In genomic region chr1:72832715-72833153, GRCm38 (mm10) we compare ENCODE assay signal across 11 mouse cellular contexts. TPM values are rescaled to one million over a fixed set of nuclear protein-coding genes. Genes with fewer than 3 reads are reported as not detected.
A peak's percentile ranks its signal among the peaks of the same experiment; 100 is the strongest.
DNase-seq lines count a peak whose midpoint lies in the region; ATAC-seq and TF ChIP-seq lines count a peak whose summit lies in the region.
"Had no signal": no experiment of that assay in that cellular context is flagged by ENCODE, and none has a peak within 500 bp of the region (broad histone marks: within the 10 kb centered on the region; RNA-seq: fewer than 3 reads in every experiment).

No protein-coding gene starts in this region.

- H3K4me2 ChIP-seq in forebrain, embryonic 11.5 days (ENCODE audit: low read depth, low read length, severe bottlenecking) = no peak overlapping the region
- no peak overlapping the region for H3K4me2 ChIP-seq in neural tube, embryonic 15.5 days
- H3K4me2 ChIP-seq: liver, embryonic 15.5 days had no signal

- no peak for DNase-seq in forebrain, embryonic 10.5 days (ENCODE audit: extremely low spot score, low spot score)
- DNase-seq in forebrain, embryonic 11.5 days (ENCODE audit: low spot score) = no peak
- peak; percentile 70 for DNase-seq in retina, postnatal 1 day
- DNase-seq in retina, embryonic 14.5 days (ENCODE audit: low spot score) = no peak
- peak; percentile 56 for DNase-seq in kidney, adult 2 months
- no peak for DNase-seq in layer of hippocampus, adult 9-11 months
- no peak for DNase-seq in left cerebral cortex, adult 8-10 months (ENCODE audit: low spot score in 2 of 2)
- DNase-seq: right cerebral cortex, postnatal 25 days had no signal

- peaks cover 44% of the 10 kb centered on the region for H3K4me1 ChIP-seq in forebrain, embryonic 10.5 days
- peaks cover 7% of the 10 kb centered on the region; the same call in 1 of the 2 replicates for H3K4me1 ChIP-seq in forebrain, embryonic 11.5 days (replicated peaks; ENCODE audit: control insufficient read depth, insufficient read depth, low read length)
- no peaks in the 10 kb centered on the region for H3K4me1 ChIP-seq in kidney, adult 2 months (ENCODE audit: control insufficient read depth, insufficient read depth, low read length)
- H3K4me1 ChIP-seq in neural tube, embryonic 15.5 days = peaks cover 20% of the 10 kb centered on the region
- H3K4me1 ChIP-seq: liver, embryonic 15.5 days had no signal

- 82% methylated on average over 3 of the region's 3 CpGs for whole genome bisulfite sequencing in forebrain, embryonic 10.5 days
- 68% methylated on average over 3 of the region's 3 CpGs for WGBS in forebrain, embryonic 11.5 days
- WGBS in kidney, adult 2 months = 18% methylated on average over 3 of the region's 3 CpGs
- 41% methylated on average over 3 of the region's 3 CpGs for WGBS in neural tube, embryonic 15.5 days

- H3K27ac ChIP-seq in forebrain, embryonic 10.5 days = 0 out of 2 replicates have a peak overlapping the region, but pooled peaks have one; percentile 25
- no peak overlapping the region for H3K27ac ChIP-seq in forebrain, embryonic 11.5 days (ENCODE audit: low read depth, low read length)
- no peak overlapping the region for H3K27ac ChIP-seq in kidney, adult 2 months (ENCODE audit: insufficient read depth, low read depth, low read length)
- H3K27ac ChIP-seq in neural tube, embryonic 15.5 days (replicated peaks) = peak overlapping the region; percentile 33; the same call in 1 of the 2 replicates
- H3K27ac ChIP-seq: liver, embryonic 15.5 days had no signal

- H3K4me3 ChIP-seq in forebrain, embryonic 10.5 days = no peak overlapping the region
- H3K4me3 ChIP-seq in forebrain, embryonic 11.5 days (ENCODE audit: low read depth, low read length) = no peak overlapping the region
- H3K4me3 ChIP-seq in kidney, adult 2 months (ENCODE audit: insufficient read depth, low read depth, low read length) = no peak overlapping the region
- H3K4me3 ChIP-seq in neural tube, embryonic 15.5 days (replicated peaks) = no peak overlapping the region
- H3K4me3 ChIP-seq: liver, embryonic 15.5 days had no signal

- no peak for TF ChIP-seq POLR2A in kidney, adult 2 months (IDR thresholded peaks at IDR 0.05; ENCODE audit: low read depth, low read length)

- H3K9me3 ChIP-seq in forebrain, embryonic 10.5 days = peaks cover 3% of the 10 kb centered on the region; the same call in 1 of the 2 replicates
- no peaks in the 10 kb centered on the region for H3K9me3 ChIP-seq in forebrain, embryonic 11.5 days (ENCODE audit: control insufficient read depth, low read length)
- no peaks in the 10 kb centered on the region for H3K9me3 ChIP-seq in neural tube, embryonic 15.5 days (replicated peaks)
- H3K9me3 ChIP-seq: liver, embryonic 15.5 days had no signal

- TF ChIP-seq CTCF in kidney, adult 2 months (conservative IDR thresholded peaks at IDR 0.05; ENCODE audit: insufficient read depth, insufficient read length, low read depth, low read length) = no peak

- no peak for ATAC-seq in forebrain, embryonic 11.5 days (replicated peaks; ENCODE audit: low FRiP score)
- peak; percentile 23; the same call in 1 of the 2 replicates for ATAC-seq in neural tube, embryonic 15.5 days (ENCODE audit: low FRiP score)
- ATAC-seq: inflammation-experienced regulatory T-cells, adult 6 months had no signal

- no peak overlapping the region for H3K9ac ChIP-seq in forebrain, embryonic 11.5 days (ENCODE audit: low read length)
- no peak overlapping the region for H3K9ac ChIP-seq in neural tube, embryonic 15.5 days (replicated peaks)
- H3K9ac ChIP-seq: liver, embryonic 15.5 days had no signal

- H3K27me3 ChIP-seq in forebrain, embryonic 10.5 days (ENCODE audit: poor library complexity, severe bottlenecking) = no peaks in the 10 kb centered on the region
- no peaks in the 10 kb centered on the region for H3K27me3 ChIP-seq in forebrain, embryonic 11.5 days (ENCODE audit: control insufficient read depth, insufficient read depth, low read length)
- H3K27me3 ChIP-seq in kidney, adult 2 months (replicated peaks; ENCODE audit: control insufficient read depth, insufficient read depth, low read length) = no peaks in the 10 kb centered on the region
- H3K27me3 ChIP-seq in neural tube, embryonic 15.5 days (replicated peaks) = no peaks in the 10 kb centered on the region

- peaks cover 100% of the 10 kb centered on the region for H3K36me3 ChIP-seq in forebrain, embryonic 10.5 days (replicated peaks)
- peaks cover 23% of the 10 kb centered on the region for H3K36me3 ChIP-seq in forebrain, embryonic 11.5 days (ENCODE audit: control insufficient read depth, insufficient read depth, low read length)
- no peaks in the 10 kb centered on the region for H3K36me3 ChIP-seq in kidney, adult 2 months (ENCODE audit: control insufficient read depth, insufficient read depth, low read length)
- no peaks in the 10 kb centered on the region for H3K36me3 ChIP-seq in neural tube, embryonic 15.5 days
- H3K36me3 ChIP-seq: liver, embryonic 15.5 days had no signal

RNA-seq across cellular contexts. Expression of gene Igfbp2, which starts 8.4 kb away (rescaled TPM):
- 742 and 777 TPM in 2 replicates for polyA plus RNA-seq in forebrain, embryonic 10.5 days (2016; fragmentation: Nextera tagmentation; extraction: Ambion mirVana)
- polyA plus RNA-seq in forebrain, embryonic 11.5 days (2014; fragmentation: Nextera tagmentation; extraction: Ambion mirVana) = 708 and 809 TPM in 2 replicates
- polyA plus RNA-seq in kidney, adult 2 months (2012; rRNA removed) = 12.6 and 13.5 TPM in 2 replicates
- polyA plus RNA-seq in neural tube, embryonic 15.5 days (2015; fragmentation: Nextera tagmentation; extraction: Ambion mirVana) = 278 and 341 TPM in 2 replicates
- 10 to 100 TPM; 49.5 to 63.9 (median 56.1) TPM for total RNA-seq in left cerebral cortex, adult 8-10 months (2022)
- polyA plus RNA-seq: inflammation-experienced regulatory T-cells, adult 6 months had no signal

RNA-seq across cellular contexts. Expression of gene Igfbp5, which starts 42.0 kb away (rescaled TPM):
- 45.9 and 51.3 TPM in 2 replicates for polyA plus RNA-seq in forebrain, embryonic 10.5 days (2016; fragmentation: Nextera tagmentation; extraction: Ambion mirVana)
- polyA plus RNA-seq in forebrain, embryonic 11.5 days (2014; fragmentation: Nextera tagmentation; extraction: Ambion mirVana) = 35.7 and 37.4 TPM in 2 replicates
- 229 and 273 TPM in 2 replicates for polyA plus RNA-seq in kidney, adult 2 months (2012; rRNA removed)
- polyA plus RNA-seq in neural tube, embryonic 15.5 days (2015; fragmentation: Nextera tagmentation; extraction: Ambion mirVana) = 90.8 and 102 TPM in 2 replicates
- total RNA-seq in left cerebral cortex, adult 8-10 months (2022) = 10 to 100 TPM; 65.8 to 95.2 (median 82.5) TPM

Comparison
In these comparisons a context has a peak if more than half of its experiments do, and no peak if none do; other contexts are left out.
1. DNase-seq: peak in retina, postnatal 1 day (single experiment) and kidney, adult 2 months (single experiment); none in forebrain, embryonic 10.5 days (single experiment), forebrain, embryonic 11.5 days (single experiment), retina, embryonic 14.5 days (single experiment), layer of hippocampus, adult 9-11 months (single experiment) and left cerebral cortex, adult 8-10 months (0 of 2).
2. H3K27ac ChIP-seq: peak in forebrain, embryonic 10.5 days (single experiment) and neural tube, embryonic 15.5 days (single experiment); none in forebrain, embryonic 11.5 days (single experiment) and kidney, adult 2 months (single experiment).
3. RNA of gene Igfbp2, which starts 8.4 kb away (polyA plus RNA-seq): 742 to 777 TPM in forebrain, embryonic 10.5 days, 708 to 809 TPM in forebrain, embryonic 11.5 days and 278 to 341 TPM in neural tube, embryonic 15.5 days; 12.6 to 13.5 TPM in kidney, adult 2 months; every median in the first group is over 10 times any median in the second.